Mouse (Mus musculus) testis, postnatal 10 days (tissue): Measurements from ENCODE around the gene Gm20388.

ENCODE experiments used
- DNase-seq: peaks from one replicate; pipeline ENCODE4 v3.0.0; 2021; ENCODE audit warnings: low spot score

The Gm20388 gene

DNA sequence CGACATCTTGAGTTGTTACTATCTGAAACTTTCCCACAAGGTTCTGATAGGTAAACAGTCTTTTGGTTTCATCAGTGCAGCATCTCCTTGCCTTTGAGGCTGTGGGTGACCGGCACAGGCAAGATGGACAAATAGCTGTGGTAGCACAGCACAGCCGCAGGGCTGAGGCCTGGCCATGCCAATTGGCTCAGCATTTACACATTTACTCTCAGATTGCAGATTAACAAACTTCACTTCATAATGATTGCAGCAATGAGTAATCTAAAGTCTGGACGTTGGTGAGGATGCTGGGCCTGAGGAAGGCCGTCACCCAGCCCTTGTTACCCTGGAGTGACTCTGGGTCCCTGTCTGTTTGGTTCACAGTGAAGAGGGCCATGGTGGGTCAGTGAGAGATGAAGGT lies 4332.3 kb downstream of the Gm20388 start:
- DNase-seq = no peak

DNA sequence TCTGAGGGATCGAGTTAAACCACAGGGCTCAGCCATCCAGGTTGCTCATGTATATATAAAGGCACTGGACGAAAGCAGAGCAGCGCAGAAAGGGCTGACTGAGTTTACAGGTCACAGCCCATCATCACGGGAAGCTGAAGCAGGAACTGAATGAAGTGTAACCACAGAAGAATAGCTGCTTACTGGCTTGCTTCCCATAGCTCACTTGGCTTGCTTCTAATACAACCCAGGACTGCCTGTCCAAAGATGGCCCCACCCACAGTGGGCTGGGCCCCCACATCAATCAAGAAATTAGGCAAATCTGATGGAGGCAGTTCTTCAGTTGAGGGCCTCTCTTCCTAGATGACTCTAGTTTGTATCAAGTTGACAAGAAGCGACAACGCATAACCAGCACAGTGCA lies 4336.9 kb downstream of the Gm20388 start:
- DNase-seq = no peak

DNA sequence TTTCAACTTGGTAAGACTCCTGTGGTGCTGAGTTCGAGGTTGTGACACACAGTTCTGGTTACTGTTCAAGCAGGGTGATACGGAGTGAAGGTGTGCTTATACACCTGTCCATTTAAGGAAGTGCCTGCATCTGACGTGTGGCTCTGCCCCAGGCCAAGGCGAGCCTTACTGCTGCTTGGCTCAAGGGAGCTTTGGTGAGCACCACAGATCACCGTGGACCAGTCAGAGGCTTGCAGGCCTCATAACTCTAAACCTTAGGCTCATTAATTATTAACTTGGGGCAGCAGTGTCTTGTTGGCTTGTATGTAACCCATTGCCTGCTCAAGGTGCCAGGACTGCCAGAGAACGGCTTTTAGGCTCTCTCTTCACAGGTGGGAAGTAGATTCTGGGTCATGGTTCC lies 4338.0 kb downstream of the Gm20388 start:
- DNase-seq = no peak

DNA sequence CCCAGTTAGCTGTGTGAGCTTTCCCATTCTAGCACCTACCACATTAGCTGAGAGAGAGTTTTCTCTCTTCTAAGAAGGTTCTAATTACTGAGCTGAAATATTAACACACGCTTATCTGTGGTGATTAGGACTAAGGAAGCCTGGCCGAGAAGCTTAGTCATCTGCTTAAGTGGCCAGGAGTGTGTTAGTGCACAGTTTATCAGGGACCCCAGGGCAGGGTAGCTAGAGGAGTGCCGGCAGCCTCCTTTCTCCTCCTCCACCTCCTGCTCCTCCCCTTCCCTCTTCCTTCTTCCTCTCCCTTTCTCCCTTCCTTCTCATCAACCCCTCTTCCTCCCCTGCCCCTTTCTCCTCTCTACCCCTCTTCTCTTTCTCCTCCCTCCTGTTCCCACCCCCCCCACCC lies 4339.6 kb downstream of the Gm20388 start:
- no peak for DNase-seq

DNA sequence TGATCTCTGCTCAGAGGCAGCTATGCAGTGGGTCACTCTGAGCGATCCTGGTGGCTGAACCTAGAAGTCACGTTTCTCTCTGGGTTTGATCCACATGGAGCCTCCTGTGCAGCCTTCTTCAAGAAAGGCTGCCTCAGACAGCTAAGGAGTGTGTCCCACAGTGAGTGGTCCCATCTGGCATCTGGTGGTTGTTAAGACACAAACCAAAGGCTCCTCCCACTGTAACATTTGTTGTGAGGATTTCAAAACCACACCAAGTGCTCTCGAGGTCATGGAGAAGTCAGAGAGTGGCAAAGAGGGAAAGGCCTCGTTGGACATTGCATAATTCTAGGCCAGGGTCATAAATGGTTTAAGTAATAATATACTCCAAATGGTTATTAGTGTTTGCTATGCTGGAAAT lies 4340.1 kb downstream of the Gm20388 start:
- DNase-seq = no peak

DNA sequence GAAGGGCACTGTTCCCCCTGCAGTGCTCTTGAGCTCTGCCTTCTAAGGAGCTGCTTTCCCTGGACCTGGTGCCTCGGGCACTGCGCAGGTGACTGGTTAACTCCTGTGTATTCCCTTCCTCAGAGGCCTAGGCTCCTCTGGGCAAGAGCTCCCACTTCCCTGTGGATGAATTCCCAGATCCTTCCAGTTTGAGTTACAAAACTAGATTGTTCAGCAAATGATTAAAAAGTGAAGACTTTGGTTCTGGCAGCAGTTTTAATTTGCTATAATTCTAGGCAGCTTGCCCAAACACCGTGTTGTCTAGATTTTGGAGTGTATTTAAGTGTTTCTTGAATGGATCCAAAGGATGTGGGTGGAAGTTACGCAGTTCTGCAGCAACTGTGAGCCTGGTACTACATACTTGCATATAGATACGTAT lies 4341.9 kb downstream of the Gm20388 start:
- DNase-seq = no peak

DNA sequence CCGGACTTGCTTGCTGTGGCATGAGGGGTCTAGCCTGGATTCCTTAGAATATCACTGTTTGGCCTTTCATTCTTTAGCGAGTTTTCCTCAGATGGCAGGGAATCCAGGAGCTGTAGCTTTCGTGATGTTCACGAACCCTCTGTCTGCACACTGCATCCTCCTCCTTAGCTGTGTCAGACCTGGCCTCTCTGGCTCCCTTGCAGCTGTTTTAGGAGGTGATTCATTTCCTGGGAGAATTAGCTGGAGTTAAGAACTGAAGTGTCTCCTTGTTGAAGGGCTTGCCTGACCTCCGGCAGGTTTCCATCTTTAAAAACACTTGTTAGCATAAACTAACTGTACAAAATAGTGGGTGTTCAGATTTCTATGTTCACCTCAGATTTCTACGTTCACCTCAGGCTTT lies 4343.3 kb downstream of the Gm20388 start:
- no peak for DNase-seq

DNA sequence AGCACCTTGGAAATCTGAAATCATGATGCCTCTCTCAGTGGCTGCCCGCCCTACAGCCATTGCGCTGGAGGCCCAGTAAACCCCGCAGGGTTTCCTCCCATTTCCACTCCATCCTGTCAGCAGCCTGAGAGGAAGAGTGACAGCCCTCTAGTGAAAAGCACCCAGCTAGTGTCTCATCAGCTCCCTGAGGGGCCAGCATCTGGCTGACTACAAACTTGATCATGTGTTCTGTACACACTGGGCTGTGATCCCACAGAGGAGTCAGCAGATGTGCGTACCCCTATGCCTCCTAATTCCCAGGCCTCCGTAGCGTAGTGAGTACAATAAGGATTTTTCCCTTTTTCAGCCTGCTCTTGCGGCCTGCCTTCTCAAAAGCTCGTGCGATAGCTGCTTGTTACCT lies 4346.2 kb downstream of the Gm20388 start:
- DNase-seq = no peak

DNA sequence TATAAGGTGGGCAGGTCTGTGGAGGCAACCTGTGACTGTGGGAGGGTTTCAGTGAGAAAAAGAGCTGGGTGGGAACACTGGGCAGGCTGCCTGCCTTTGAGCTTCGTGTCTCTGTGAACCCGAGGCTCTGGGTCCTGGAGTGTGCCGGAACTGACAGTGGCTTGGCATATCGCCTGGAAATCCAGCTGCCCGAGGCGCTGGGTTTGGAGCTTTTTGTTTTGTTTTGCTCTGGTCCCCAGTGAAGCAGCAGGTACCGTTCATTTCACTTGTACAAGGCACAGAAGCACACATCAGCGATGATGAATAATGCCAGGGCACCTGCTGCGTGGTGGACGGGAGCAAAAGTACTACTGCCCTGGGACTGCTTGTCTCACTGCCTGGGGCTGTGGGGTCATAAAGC lies 4346.7 kb downstream of the Gm20388 start:
- peak; percentile 78 for DNase-seq

DNA sequence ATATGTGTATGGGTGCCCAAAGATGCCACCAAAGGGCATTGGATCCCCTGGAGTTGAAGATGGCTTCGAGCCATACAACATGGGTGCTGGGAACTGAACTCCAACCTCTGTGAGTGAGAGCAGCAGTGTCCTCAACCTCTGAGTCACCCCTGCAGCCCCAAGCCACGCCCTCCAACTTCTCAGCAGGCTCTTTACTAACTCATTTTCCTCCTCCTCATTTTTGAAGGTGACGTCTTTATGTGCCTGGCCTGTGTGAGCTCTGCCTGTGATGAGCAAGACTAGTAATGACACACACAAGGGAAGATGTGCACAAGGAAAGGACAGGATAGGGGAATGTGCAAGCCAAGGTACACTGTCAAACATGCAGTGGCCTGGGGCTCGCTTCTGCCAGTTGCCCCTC lies 4348.5 kb downstream of the Gm20388 start:
- DNase-seq = no peak

DNA sequence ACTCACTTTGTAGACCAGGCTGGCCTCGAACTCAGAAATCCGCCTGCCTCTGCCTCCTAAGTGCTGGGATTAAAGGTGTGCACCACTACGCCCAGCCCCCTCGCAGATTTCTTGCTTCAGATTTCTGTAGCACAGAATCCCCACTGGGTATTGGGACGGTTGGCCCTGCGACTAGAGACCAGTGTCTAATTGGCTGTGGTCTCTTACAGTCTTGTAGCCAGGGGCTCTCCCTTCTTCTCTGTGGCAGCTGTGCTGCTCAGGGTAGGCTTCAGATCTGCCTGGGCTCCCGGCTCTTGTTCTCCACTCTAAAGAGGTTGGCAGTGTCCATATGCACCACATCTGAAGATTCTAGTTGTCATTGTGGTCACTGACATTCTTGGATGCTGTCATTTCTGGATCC lies 4349.3 kb downstream of the Gm20388 start:
- DNase-seq = no peak

DNA sequence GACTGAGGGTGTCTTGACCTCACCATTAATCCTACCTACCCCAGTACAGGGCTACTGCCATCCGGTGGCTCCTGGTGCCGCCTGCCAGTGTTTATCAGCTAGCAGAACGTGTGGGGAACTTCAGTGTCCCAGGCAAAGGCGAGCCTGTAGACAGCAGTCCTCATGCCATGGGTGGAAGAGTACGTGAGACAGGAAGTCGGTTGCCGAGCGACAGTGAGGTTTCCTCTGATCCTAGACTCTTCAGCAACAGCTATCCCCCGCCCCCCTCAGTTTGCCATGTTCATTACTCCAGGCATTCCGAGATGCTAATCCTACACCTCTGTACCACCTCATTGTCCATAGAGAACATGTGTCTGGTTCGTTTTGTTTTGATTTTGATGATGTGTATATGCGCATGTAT lies 4349.7 kb downstream of the Gm20388 start:
- DNase-seq = no peak

DNA sequence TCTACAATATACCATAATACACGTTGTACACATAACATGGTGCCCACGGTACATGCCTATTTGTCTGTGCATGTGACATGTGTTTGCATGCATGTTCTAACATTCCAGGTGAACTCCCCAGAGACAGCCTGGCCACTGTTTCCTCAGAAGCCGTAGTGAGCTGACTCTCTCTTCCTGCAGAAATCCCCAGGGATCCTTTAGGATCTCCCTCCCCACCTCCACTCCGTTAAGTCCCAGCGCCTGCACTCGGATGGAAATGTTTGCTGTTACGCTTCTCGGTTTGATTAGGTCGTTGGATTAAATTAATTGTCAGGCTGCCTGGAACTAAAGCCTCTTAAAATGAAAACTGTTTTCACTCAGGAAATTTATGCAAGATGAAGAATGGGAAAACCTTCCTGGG lies 4352.4 kb downstream of the Gm20388 start:
- DNase-seq = no peak

DNA sequence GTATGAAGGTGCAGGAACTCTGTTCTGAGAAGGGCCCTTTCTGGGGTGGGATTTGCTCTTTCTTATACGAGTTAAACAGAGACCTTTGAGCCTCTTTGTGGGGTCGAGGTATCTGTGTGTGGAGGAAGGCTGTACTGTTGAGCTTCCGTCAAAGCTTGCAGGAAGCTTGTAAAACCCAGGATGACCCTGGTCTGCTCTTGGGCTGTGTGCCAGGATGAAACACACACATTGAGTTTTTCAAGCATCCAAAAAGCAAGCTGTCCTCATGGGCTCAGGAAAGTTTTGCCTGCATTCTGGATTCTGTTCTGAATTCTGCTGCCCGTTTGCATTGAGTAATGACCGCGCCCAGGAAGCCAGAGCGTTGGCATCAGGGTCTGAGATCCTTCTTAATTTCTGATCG lies 4353.4 kb downstream of the Gm20388 start:
- DNase-seq = no peak

DNA sequence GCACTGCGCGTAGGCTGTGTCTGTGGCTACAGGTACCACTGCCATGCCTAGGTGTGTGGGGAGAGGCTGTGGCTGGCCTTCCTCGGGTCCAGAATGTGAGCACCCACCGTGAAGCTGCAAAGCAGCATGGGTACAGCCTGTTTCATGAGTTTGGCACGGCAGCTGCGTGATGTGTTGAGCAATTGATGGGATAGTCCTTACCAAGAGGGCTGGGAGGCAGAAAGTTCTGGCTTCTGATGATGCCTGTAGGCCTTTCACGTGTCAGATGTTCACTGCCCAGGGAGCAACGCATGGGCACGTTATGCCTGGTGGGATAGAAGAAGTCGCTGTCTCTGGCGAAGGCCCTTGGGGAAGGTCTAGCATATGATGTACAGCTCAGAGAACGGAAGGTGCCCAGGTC lies 4354.0 kb downstream of the Gm20388 start:
- DNase-seq = no peak

DNA sequence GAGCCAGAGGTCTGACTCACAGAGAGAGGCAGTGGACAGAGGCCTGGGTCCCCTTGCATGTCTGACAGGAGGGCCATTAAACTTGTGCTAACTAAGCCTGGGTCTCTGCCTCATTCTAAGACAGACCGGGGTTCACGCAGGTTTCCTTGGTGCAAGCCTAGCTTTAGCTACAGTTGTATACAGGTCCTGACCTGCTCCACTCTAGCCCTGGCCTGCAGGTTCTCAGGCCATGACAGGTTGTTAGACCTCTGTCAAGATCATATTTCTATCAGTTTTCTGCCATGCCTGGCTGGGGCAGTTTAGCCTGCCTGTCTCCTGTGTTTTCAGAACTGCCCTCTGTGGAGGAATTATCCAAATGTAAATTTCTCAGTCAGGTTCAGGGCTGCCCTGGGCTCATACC lies 4354.5 kb downstream of the Gm20388 start:
- DNase-seq = no peak

DNA sequence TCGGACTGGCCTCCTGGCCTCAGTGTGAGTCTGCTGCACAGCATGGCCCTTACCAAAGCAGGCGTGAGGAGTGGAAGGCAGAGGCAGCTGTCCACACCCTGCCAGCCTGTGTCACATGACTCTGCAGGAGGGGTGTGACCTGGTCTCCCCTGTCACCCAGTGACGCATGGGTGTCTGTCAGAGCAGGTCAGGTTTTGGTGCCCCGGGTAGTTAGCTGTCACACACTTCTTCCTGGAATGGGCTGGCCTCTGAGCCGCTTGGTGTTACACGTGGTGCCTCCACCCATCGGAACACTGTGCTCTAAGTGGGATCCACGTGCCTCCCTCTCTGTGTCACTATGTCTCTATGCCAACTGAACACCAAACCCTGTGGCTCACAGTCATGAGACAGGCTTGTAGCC lies 4355.2 kb downstream of the Gm20388 start:
- no peak for DNase-seq

DNA sequence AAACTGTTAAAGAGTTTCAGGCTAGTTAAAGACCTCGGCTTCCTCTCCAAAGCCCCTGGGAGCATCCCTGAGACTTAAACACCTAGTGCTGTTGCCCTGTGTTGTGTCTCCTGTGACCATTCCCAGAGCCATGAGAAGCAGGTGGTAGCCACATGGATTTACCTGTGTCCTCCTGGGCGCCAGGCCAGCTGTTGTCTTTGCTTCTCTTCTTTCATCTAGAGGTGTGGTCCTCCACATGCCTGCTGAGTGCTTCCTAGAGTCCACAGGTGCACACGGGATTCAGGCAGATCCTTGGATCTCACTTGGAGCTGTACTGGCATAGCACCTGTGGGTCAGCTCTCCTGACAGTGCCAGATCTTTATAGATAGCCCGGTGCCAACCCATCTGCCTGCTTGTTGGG lies 4356.6 kb downstream of the Gm20388 start:
- no peak for DNase-seq

DNA sequence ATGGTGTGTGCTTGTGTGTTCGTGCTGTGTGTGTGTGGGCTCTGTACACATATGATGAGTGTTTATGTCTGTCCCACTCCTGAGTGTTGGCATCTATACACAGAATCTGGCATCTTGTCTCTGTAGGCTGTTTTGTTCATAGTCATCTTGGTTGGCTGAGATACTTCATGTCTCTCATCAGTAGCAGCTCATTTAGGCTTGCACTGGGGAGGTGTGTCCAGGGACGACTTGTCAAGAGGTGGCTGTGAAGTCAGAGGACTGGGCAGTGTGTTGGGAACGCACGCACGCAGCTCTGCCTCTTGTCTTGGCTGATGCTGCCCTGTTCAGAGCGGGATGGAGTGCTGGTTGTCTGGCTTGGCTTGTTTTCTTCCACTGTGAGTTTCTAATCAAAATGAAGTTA lies 4359.9 kb downstream of the Gm20388 start:
- DNase-seq = no peak

DNA sequence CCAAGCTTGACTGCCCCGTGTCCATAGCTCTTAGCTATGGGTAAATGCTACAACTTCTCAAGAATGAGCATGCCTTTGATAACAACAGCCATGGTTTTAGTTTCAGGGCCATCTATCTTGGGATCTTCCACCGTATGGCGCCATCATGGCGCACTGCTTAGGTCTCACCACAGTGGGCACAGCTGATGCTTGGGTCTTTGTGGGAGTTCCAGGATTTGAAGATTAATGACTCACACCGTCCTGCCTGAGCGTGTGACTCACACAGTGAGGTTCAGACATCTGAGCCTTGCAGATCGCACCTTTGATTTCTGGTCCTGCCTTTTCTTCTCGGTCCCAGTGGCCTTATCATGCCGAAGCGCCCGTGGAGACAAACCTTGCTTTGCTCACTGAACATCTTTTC lies 4360.3 kb downstream of the Gm20388 start:
- DNase-seq = no peak

DNA sequence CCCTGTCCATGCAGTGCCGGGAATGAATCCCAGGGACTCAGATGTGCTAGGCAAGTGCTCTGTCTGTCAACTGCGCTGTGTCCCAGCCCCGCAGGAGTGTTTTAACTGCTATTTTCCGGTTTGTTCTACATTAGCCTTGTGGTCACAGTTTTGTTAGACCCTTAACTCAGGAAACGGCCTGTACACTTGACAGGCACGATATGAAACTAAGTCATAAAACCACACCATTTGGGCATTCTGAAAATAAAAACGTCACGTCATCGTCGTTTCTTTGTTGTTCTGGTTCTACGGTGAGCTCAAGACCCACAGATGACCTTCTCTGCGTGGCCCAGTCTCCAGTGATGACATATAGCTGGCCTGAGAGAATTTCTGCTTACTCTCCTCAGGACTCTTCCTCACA lies 4360.9 kb downstream of the Gm20388 start:
- no peak for DNase-seq

DNA sequence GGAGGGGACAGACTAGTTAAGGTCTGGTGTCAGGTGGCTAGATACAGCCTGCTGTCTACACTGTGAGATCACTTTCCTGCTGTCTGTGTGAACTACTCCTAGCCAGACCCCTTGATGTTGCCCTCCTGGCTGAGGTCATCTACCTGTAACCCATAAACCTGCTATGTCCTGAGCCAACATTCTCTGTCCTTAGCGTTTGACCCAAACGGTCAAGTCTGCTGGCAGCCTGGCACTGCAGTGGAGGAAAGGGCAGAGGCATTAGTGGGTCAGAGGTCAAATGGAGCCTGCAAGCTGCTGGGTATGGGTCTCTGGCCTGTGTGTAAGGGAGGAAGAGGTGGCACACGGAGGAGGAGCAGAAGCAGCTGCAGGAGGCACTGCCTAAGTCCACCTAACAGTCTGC lies 4362.2 kb downstream of the Gm20388 start:
- DNase-seq = no peak

DNA sequence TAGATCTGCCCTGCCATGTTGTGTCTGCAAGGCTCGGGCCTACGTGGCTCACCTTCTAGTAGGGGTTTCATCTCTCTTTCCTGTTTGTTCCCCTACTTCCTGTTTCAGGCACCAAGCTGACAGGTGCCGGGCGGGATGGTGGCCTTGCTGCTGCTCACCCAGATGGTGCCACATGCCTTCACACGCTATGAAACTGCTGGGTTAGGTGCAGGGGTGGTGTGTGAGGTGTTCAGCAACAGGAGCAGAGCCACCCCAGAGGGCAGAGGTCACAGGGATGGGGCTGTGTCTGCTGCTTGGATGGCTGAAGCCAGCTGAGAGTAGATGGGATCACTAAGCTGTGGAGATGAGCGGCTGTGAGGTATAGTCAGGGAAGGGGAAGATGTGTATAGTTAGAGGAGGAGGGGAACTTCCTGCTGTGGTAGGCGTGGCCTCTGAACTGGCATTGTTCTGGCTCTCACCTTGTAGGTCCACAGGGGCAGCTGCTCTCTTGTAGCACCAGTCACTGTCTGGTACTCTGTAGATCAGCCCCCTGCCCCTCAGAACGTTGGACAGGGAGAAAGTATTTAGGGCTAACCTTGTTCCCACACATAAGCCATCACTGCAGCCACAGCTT lies 4363.1 kb downstream of the Gm20388 start:
- DNase-seq = no peak

DNA sequence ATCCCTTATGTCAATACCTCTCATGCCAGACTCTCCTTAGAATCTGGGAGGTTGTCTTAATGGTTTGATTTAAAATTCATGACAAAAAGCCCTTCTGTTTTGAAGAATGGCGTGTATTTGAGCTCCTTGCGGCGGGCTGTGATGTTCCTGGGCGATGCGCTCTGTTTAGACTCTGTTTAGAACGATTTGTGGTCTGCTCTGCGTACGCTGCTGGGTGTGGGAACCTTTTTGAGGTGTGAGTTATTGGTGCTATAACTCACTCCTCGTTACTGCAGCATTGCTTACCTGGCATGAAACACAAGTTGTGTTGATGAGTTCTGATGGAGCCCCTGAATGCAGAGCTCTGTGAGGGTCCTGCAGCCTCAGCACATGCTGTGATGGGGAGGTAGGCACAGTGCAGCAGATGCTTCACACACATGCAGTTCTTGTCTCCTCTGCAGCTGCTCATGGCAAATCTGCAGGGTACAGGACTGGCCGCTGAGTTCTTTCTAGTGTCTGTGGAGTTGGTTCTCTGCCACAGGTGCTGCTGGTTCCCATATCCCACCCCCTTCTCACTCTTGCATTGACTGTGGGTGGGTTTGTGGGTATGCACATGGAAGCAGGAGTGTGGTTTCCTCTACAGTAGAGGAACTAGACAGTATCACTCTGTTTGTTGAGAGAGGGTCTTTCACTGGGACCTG lies 4363.9 kb downstream of the Gm20388 start:
- no peak for DNase-seq
